Mouse (Mus musculus) ES-Bruce4 (cell line): Measurements from ENCODE around the gene AI464131. TPM values are rescaled to one million over a fixed set of nuclear protein-coding genes. Genes with fewer than 3 reads are reported as not detected.

Experiments
- H3K27ac ChIP-seq: 2 replicates; pipeline ENCODE4 v1.5.1; 2012; ENCODE audit warnings: low read length, inconsistent platforms; ENCODE audit not compliant: insufficient read depth
- H3K27me3 ChIP-seq: 2 replicates; pipeline ENCODE4 v1.6.1; 2012; ENCODE audit warnings: mild to moderate bottlenecking, low read length, inconsistent platforms; ENCODE audit not compliant: control insufficient read depth, poor library complexity, insufficient read depth, severe bottlenecking
- H3K36me3 ChIP-seq: 2 replicates; pipeline ENCODE4 v1.6.1; 2012; ENCODE audit warnings: inconsistent platforms, mild to moderate bottlenecking, low read length, moderate library complexity; ENCODE audit not compliant: control insufficient read depth, poor library complexity, insufficient read depth, severe bottlenecking
- H3K4me1 ChIP-seq: one replicate; pipeline ENCODE4 v1.8.1; 2011; ENCODE audit warnings: low read length; ENCODE audit not compliant: control insufficient read depth, insufficient read depth
- H3K4me3 ChIP-seq: 2 replicates; pipeline ENCODE4 v1.5.1; 2011; ENCODE audit warnings: low read depth, mild to moderate bottlenecking, low read length
- H3K9ac ChIP-seq: 2 replicates; pipeline ENCODE4 v1.6.1; 2012; ENCODE audit warnings: low read depth, mild to moderate bottlenecking, inconsistent platforms; ENCODE audit not compliant: poor library complexity, severe bottlenecking
- H3K9me3 ChIP-seq: replicated peaks from 2 replicates; pipeline ENCODE4 v1.6.1; 2012; ENCODE audit warnings: mild to moderate bottlenecking, low read length, inconsistent platforms; ENCODE audit not compliant: control insufficient read depth, poor library complexity, insufficient read depth, severe bottlenecking
- CTCF ChIP-seq: IDR thresholded peaks from one replicate; pipeline ENCODE4 v1.8.1; 2011; ENCODE audit warnings: low read depth, low read length
- EP300 ChIP-seq: IDR thresholded peaks from 2 replicates; pipeline ENCODE4 v1.6.1; 2011; ENCODE audit warnings: low read depth, low read length; ENCODE audit not compliant: insufficient read depth
- POLR2A ChIP-seq: IDR thresholded peaks from one replicate; pipeline ENCODE4 v1.8.1; 2011; ENCODE audit warnings: low read length; ENCODE audit not compliant: insufficient read depth
- polyA plus RNA-seq: library from polyadenylated mRNA; stranded (reverse); fragments of >200 nt; gene quantifications from 2 replicates; pipeline ENCODE4 v1.2.4, GENCODE M21; 2011; ENCODE audit warnings: low read depth; ENCODE audit not compliant: missing spikeins, insufficient read depth, insufficient read length

The AI464131 gene
- polyA plus RNA-seq, 1 experiment, result 3.9 TPM

- H3K9me3 ChIP-seq, result no peaks in the 10 kb centered on the region
- H3K4me3 ChIP-seq, result no peak overlapping the region
- H3K4me1 ChIP-seq, result no peaks in the 10 kb centered on the region
- TF ChIP-seq CTCF, result no peak
- no peak for TF ChIP-seq EP300
- no peak for TF ChIP-seq POLR2A
- no peak overlapping the region for H3K27ac ChIP-seq
- H3K9ac ChIP-seq, result no peak overlapping the region
- H3K36me3 ChIP-seq, result no peaks in the 10 kb centered on the region
- no peaks in the 10 kb centered on the region for H3K27me3 ChIP-seq
These were observed 29.5 kb upstream of the AI464131 start for GRCm38 (mm10) chr4:41532420-41532819.

GRCm38 (mm10) chr4:41527996-41528395, 25.1 kb upstream of the AI464131 start:
- Histone ChIP-seq H3K4me1 (no peaks in the 10 kb centered on the region), H3K27ac (no peak overlapping the region), H3K4me3 (no peak overlapping the region), H3K9ac (no peak overlapping the region), H3K9me3 (no peaks in the 10 kb centered on the region), H3K36me3 (no peaks in the 10 kb centered on the region), H3K27me3 (no peaks in the 10 kb centered on the region)
- TF ChIP-seq CTCF (no peak), EP300 (no peak), POLR2A (no peak)

- Histone ChIP-seq H3K27ac (no peak overlapping the region), H3K9me3 (no peaks in the 10 kb centered on the region)
These were observed 24.2 kb upstream of the AI464131 start for GRCm38 (mm10) chr4:41527076-41527475.

GRCm38 (mm10) chr4:41526553-41526952, 23.7 kb upstream of the AI464131 start:
- no peaks in the 10 kb centered on the region for H3K4me1 ChIP-seq
- no peak for TF ChIP-seq CTCF
- no peak for TF ChIP-seq EP300
- TF ChIP-seq POLR2A, result no peak
- H3K9me3 ChIP-seq, result no peaks in the 10 kb centered on the region
- H3K36me3 ChIP-seq, result no peaks in the 10 kb centered on the region
- H3K27ac ChIP-seq, result no peak overlapping the region
- H3K9ac ChIP-seq, result no peak overlapping the region
- no peak overlapping the region for H3K4me3 ChIP-seq
- no peaks in the 10 kb centered on the region for H3K27me3 ChIP-seq

More at GRCm38 (mm10) chr4:41527076-41527475, 24.2 kb upstream of the AI464131 start:
- H3K4me3 ChIP-seq, result no peak overlapping the region
- no peaks in the 10 kb centered on the region for H3K27me3 ChIP-seq
- TF ChIP-seq CTCF (no peak), EP300 (no peak), POLR2A (no peak)
- H3K36me3 ChIP-seq, result no peaks in the 10 kb centered on the region
- H3K9ac ChIP-seq, result no peak overlapping the region
- H3K4me1 ChIP-seq, result no peaks in the 10 kb centered on the region

- no peak overlapping the region for H3K4me3 ChIP-seq
- no peaks in the 10 kb centered on the region for H3K36me3 ChIP-seq
- no peaks in the 10 kb centered on the region for H3K27me3 ChIP-seq
- H3K9ac ChIP-seq, result no peak overlapping the region
- H3K27ac ChIP-seq, result no peak overlapping the region
- H3K9me3 ChIP-seq, result no peaks in the 10 kb centered on the region
- no peak for TF ChIP-seq POLR2A
- no peak for TF ChIP-seq CTCF
- no peak for TF ChIP-seq EP300
- H3K4me1 ChIP-seq, result no peaks in the 10 kb centered on the region
These were observed 22.0 kb upstream of the AI464131 start for GRCm38 (mm10) chr4:41524829-41525228.

GRCm38 (mm10) chr4:41523839-41524238, 21.0 kb upstream of the AI464131 start:
- TF ChIP-seq CTCF (no peak), POLR2A (no peak), EP300 (no peak)
- Histone ChIP-seq H3K9ac (no peak overlapping the region), H3K27me3 (no peaks in the 10 kb centered on the region), H3K9me3 (no peaks in the 10 kb centered on the region), H3K36me3 (no peaks in the 10 kb centered on the region), H3K4me3 (no peak overlapping the region), H3K4me1 (no peaks in the 10 kb centered on the region), H3K27ac (no peak overlapping the region)
